Mouse (Mus musculus) neutrophil, adult 5-6 weeks (primary cell): ENCODE results near the gene Nup93. TPM values are rescaled to one million over a fixed set of nuclear protein-coding genes. Genes with fewer than 3 reads are reported as not detected.

Experiments used
- ATAC-seq: fragments of 151-379, 151-347 bp; 2 replicates; pipeline ENCODE4 v1.8.0; 2017; ENCODE audit warnings: mild to moderate bottlenecking, moderate TSS enrichment; ENCODE audit not compliant: insufficient number of reproducible peaks, poor library complexity, low FRiP score, severe bottlenecking; ENCODE audit errors: extremely low read depth
- total RNA-seq: library from RNA; stranded (forward); fragments of 200-1000 nt; gene quantifications from 2 replicates; pipeline ENCODE4 v1.2.3, GENCODE M21; 2017

Gene Nup93
- total RNA-seq, 1 experiment from 2014 or later, result 14.1 TPM

DNA sequence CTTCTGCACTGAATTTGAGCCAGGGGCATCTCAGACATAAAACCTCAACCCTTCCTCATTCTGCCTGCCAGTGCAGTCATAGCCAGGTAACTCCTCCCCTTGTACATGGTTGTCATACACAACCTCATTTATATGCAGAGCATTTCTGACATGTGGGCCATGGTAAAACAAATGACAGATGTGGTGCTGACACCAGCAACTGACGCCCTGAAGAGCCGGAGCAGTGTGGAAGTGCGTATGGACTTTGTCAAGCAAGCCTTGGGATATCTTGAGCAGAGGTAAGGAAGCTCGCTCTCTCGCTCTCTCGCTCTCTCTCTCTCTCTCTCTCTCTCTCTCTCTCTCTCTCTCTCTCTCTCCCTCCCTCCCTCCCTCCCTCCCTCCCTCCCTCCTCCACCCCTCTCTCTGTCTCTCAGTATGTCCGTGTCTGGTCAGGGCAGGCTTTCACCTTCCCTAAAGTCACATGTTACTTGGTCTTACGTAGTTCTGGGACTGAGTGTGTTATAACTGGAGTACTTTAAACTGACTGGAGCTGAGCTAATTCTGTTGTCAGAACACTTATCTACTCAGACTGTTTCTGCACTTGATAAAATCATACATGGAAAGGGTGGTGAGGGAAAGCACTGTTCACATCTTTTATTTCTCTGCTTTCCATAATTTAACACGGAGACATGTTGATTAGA is 82.1 kb downstream of the Nup93 start:
- ATAC-seq, result no peak

DNA sequence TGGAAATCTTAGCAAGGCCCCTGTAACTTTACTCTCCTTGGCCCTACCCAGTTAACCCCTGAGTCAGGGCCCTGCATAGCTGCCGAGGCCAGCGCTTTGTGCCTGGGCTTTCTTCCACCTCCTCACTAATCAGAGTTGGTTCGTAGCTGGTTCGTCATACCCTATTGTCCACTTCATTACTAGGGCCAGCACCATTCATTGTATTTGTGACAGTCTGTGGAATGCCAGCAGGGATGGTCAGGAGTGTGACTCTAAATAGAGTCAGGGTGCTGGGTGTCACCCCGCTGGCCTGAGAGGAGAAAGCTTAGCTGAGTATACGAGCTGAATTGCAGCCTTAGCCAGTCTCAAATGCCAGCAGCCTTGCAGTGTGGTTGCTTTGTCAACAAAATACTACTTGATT is 82.7 kb downstream of the Nup93 start:
- no peak for ATAC-seq

- ATAC-seq, result no peak
These were observed 86.4 kb downstream of the Nup93 start for GRCm38 (mm10) chr8:94300809-94301208.

- no peak for ATAC-seq
These were observed 90.0 kb downstream of the Nup93 start for GRCm38 (mm10) chr8:94304412-94304811.

DNA sequence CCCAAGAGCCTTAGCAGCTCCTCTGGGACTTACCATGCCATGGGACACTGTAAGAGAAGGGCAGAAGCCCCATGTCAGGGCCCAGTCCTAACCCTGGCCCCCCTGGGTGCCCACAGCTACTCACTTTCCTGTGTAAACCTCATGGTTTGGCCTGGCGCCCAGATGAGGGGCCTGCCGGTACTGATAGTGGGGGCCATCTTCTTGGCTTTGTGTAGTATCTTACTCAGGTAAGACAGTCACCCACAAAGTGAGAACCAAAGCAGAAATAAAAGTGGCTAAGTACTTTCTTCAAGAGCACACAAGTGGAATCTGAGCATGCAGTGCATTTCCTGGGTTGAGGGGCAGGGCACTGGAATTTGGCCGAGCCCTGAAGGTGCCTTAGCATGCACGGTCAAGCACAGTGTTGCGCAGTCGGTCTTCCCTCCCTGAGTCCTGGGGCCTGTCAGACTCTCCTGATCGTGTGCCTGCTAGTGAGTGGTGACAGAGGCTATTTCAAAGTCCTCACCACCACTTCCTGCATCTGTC is 92.7 kb downstream of the Nup93 start:
- ATAC-seq, result no peak

- ATAC-seq, result no peak
These were observed 93.3 kb downstream of the Nup93 start for GRCm38 (mm10) chr8:94307652-94308051.

GRCm38 (mm10) chr8:94314069-94314468 is 99.7 kb downstream of the Nup93 start:
- ATAC-seq, result no peak

GRCm38 (mm10) chr8:94317249-94317648 is 102.9 kb downstream of the Nup93 start:
- no peak for ATAC-seq

- no peak for ATAC-seq
These were observed 103.3 kb downstream of the Nup93 start for GRCm38 (mm10) chr8:94317691-94318090.

DNA sequence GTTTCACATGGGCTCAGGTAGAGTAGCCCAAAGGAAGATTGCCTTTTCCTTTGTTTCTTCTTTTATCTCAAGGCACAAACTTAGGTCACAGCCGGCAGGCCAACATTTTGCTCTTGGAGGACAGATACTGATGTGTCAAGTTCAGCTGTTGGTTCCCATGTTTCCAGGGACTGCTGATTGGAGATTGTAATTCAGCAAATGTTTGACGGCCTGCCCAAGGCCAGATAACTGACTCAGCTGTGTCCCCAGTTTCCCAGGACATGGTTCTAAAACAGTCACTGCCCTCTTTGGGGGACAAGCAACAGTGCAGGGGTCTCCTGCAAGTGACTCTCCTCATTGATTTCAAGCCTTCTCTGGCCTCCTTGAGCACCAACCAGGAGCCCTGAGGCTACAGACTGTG is 105.7 kb downstream of the Nup93 start:
- no peak for ATAC-seq

DNA sequence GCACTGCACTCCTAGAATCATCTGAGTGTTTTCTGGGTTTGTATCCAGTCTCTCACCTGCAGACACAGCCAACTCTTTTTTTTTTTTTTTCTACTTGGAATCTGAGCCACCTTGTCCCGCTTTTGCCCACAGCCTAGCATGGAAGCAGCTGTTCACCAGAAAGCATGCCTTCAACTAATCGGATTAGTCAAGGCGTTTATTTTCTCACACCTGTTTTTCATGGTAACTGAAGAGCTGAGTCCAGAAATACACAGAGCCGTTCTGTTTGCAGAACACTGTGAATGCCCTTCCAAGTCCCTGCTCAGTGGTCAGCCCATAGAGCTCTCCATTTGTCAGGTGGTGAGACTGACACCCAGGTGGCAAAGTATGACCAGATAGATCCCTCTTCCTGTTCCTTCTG is 107.7 kb downstream of the Nup93 start:
- ATAC-seq, result no peak

- ATAC-seq, result no peak
These were observed 108.7 kb downstream of the Nup93 start for GRCm38 (mm10) chr8:94323041-94323440.

DNA sequence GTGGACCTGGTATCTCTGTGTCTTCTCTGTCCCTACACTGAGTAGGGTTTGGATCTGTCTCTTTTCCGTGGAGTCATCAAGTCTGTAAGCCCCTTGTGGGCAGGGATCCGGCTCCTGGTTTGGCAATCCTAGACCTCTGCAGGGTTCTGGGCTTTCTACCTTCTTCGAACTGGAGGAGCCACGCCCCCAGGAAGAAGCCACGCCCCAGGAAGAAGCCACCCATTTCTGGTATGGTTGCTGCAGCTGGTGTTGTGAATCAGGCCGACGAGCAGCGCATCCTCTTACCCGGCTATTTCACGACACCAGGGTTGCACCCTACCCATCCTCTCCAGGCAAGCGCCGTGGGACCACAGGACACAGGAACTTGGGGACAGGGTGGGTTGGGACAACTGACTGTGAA is 109.7 kb downstream of the Nup93 start:
- ATAC-seq, result no peak

DNA sequence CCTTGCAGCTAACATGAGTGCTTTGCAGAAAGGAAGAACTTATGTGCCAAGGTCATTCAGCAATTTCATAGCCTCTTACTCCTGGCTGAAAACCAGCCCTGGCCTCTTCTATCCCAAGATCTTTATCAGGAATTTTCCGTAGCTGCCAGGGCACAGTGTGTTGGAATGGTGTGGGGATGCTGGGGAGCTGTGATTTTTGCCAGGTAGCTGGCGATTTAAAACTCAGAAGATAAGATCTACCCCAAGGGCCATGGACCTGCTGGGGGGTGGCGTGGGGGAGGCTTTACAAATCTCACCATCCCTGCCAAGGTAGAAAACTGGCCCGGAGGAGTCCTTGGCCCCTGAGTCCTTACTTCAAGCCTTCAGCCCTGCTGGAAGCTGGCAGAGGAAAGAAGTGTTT is 111.7 kb downstream of the Nup93 start:
- no peak for ATAC-seq

- peak; percentile 71 for ATAC-seq
These were observed 114.8 kb downstream of the Nup93 start, which contains the start of gene Slc12a3 for GRCm38 (mm10) chr8:94328932-94329728. TSS of gene Slc12a3 (plus strand) at chr8:94329201.

GRCm38 (mm10) chr8:94330733-94331132 is 116.4 kb downstream of the Nup93 start:
- peak; percentile 67 for ATAC-seq

- no peak for ATAC-seq
These were observed 119.0 kb downstream of the Nup93 start for GRCm38 (mm10) chr8:94333345-94333744.

DNA sequence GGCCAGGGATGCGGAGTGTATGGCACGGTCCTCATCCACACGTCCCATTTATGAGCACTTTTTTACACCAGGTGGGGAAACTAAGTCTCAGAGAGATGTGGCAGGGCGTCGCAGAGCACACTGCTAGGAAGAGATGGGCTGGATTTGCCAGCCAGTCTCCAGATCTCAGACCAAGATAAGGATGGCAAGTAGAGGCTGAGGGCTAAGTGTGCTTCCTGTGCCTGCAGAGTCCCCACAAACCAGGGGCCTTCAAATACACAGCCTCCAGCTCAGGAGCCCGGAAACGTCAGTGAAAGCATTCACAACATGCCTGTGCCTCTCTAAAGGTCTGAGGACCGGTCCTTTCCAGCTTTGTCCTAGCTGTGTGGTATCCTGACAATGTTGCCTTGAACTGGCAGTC is 123.2 kb downstream of the Nup93 start:
- ATAC-seq, result no peak

DNA sequence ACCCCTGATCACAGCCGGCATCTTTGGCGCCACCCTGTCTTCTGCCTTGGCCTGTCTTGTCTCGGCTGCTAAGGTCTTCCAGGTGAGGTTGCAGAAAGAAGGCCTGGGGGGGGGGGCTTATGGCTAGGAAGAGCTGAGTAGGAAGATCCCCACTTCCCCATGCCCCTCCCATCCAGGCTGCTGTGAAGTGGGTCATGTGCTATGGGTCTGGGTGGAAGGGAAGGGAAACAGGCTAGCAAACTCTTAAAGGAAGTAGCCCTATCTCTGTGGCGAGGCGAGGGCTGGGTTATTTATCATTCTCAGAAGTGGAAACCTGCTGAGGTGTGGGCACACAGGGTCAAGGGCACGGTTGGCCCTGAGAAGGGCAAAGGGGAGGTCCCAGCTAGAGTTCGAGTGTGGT is 126.4 kb downstream of the Nup93 start:
- ATAC-seq, result no peak

- ATAC-seq, result no peak
These were observed 128.3 kb downstream of the Nup93 start for GRCm38 (mm10) chr8:94342691-94343090.
